Mouse (Mus musculus): ENCODE measurements around the gene Mrgprf.

Mrgprf gene

GRCm38 (mm10) chr7:145299562-145300320, 887 bp upstream of the Mrgprf start:
- no peak for DNase-seq (ENCODE audit: low spot score in 2 of 2)

- DNase-seq (ENCODE audit: low spot score in 2 of 2), result no peak
Observed at GRCm38 (mm10) chr7:145301008-145301340, 346 bp downstream of the Mrgprf start.

GRCm38 (mm10) chr7:145301341-145302005, 845 bp downstream of the Mrgprf start:
- no peak for DNase-seq (ENCODE audit: low spot score in 2 of 2)

GRCm38 (mm10) chr7:145302488-145303285, 2.1 kb downstream of the Mrgprf start:
- DNase-seq (ENCODE audit: low spot score in 2 of 2), result no peak

- DNase-seq (ENCODE audit: low spot score in 2 of 2), result no peak
Observed at GRCm38 (mm10) chr7:145304153-145304552, 3.5 kb downstream of the Mrgprf start.

GRCm38 (mm10) chr7:145307636-145308035, 7.0 kb downstream of the Mrgprf start:
- DNase-seq (ENCODE audit: low spot score in 2 of 2), result no peak

- no peak for DNase-seq (ENCODE audit: low spot score in 2 of 2)
Observed at GRCm38 (mm10) chr7:145308061-145308675, 7.5 kb downstream of the Mrgprf start.

- DNase-seq (ENCODE audit: low spot score in 2 of 2), result no peak
Observed at GRCm38 (mm10) chr7:145308866-145309265, 8.2 kb downstream of the Mrgprf start.

- DNase-seq (ENCODE audit: low spot score in 2 of 2), result no peak
Observed at GRCm38 (mm10) chr7:145309877-145310276, 9.2 kb downstream of the Mrgprf start.

- no peak for DNase-seq (ENCODE audit: low spot score in 2 of 2)
Observed at GRCm38 (mm10) chr7:145310526-145310925, 9.9 kb downstream of the Mrgprf start.

GRCm38 (mm10) chr7:145312137-145312536, 11.5 kb downstream of the Mrgprf start:
- no peak for DNase-seq (ENCODE audit: low spot score in 2 of 2)

GRCm38 (mm10) chr7:145314785-145315411, 14.3 kb downstream of the Mrgprf start, which contains the start of gene Mrgprd:
TSS of gene Mrgprd (plus strand) at chr7:145314835.
- DNase-seq (ENCODE audit: low spot score in 2 of 2), result no peak

GRCm38 (mm10) chr7:145317522-145317921, 16.9 kb downstream of the Mrgprf start:
- DNase-seq (ENCODE audit: low spot score in 2 of 2), result no peak

GRCm38 (mm10) chr7:145319481-145319880, 18.9 kb downstream of the Mrgprf start:
- DNase-seq (ENCODE audit: low spot score in 2 of 2), result no peak

GRCm38 (mm10) chr7:145323607-145324006, 23.0 kb downstream of the Mrgprf start:
- no peak for DNase-seq (ENCODE audit: low spot score in 2 of 2)

- DNase-seq (ENCODE audit: low spot score in 2 of 2), result no peak
Observed at GRCm38 (mm10) chr7:145325697-145326096, 25.1 kb downstream of the Mrgprf start.

- no peak for DNase-seq (ENCODE audit: low spot score in 2 of 2)
Observed at GRCm38 (mm10) chr7:145329982-145330381, 29.4 kb downstream of the Mrgprf start.

GRCm38 (mm10) chr7:145330641-145331040, 30.0 kb downstream of the Mrgprf start:
- no peak for DNase-seq (ENCODE audit: low spot score in 2 of 2)

GRCm38 (mm10) chr7:145332376-145333041, 31.9 kb downstream of the Mrgprf start:
- no peak for DNase-seq (ENCODE audit: low spot score in 2 of 2)

- DNase-seq (ENCODE audit: low spot score in 2 of 2), result no peak
Observed at GRCm38 (mm10) chr7:145333936-145334335, 33.3 kb downstream of the Mrgprf start.

- no peak for DNase-seq (ENCODE audit: low spot score in 2 of 2)
Observed at GRCm38 (mm10) chr7:145334428-145335027, 33.9 kb downstream of the Mrgprf start.

Measured in spleen, postnatal 4 days (tissue).